Mouse (Mus musculus) hindbrain, embryonic 11.5 days (tissue): ENCODE measurements around the gene Sgsm3. TPM values are rescaled to one million over a fixed set of nuclear protein-coding genes. Genes with fewer than 3 reads are reported as not detected.
A peak's percentile ranks its signal among the peaks of the same experiment; 100 is the strongest.
"Not testable (repeated sequence)": the region's sequence is repeated elsewhere in the genome, so short reads cannot be mapped to it uniquely, and the experiment has no call there.

ENCODE experiments used
- ATAC-seq: fragments of 200-750 bp; cut with Nextera tagmentation; 2 replicates; pipeline ENCODE4 v1.8.0; 2017; ENCODE audit warnings: mild to moderate bottlenecking, moderate TSS enrichment, moderate library complexity; ENCODE audit not compliant: low FRiP score
- DNase-seq: peaks from one replicate; pipeline ENCODE4 v3.0.0-alpha.2; 2015; ENCODE audit warnings: low spot score
- H3K27ac ChIP-seq: fragments of 300-500 bp; sonication (generic); 2 replicates; pipeline ENCODE4 v1.5.1; 2014; ENCODE audit warnings: mild to moderate bottlenecking, low read depth, low read length
- H3K27me3 ChIP-seq: fragments of 300-500 bp; sonication (generic); 2 replicates; pipeline ENCODE4 v1.6.1; 2014; ENCODE audit warnings: mild to moderate bottlenecking, low read length, moderate library complexity, mixed read lengths; ENCODE audit not compliant: control insufficient read depth, insufficient read depth
- H3K36me3 ChIP-seq: fragments of 300-500 bp; sonication (generic); 2 replicates; pipeline ENCODE4 v1.6.1; 2014; ENCODE audit warnings: mild to moderate bottlenecking, low read length, moderate library complexity, mixed read lengths; ENCODE audit not compliant: control insufficient read depth, insufficient read depth
- H3K4me1 ChIP-seq: fragments of 300-500 bp; sonication (generic); replicated peaks from 2 replicates; pipeline ENCODE4 v1.6.1; 2014; ENCODE audit warnings: low read length, mixed read lengths; ENCODE audit not compliant: control insufficient read depth, insufficient read depth
- H3K4me2 ChIP-seq: fragments of 300-500 bp; sonication (generic); replicated peaks from 2 replicates; pipeline ENCODE4 v1.6.1; 2014; ENCODE audit warnings: mild to moderate bottlenecking, low read depth, low read length
- H3K4me3 ChIP-seq: fragments of 300-500 bp; sonication (generic); 2 replicates; pipeline ENCODE4 v1.5.1; 2014; ENCODE audit warnings: low read depth, low read length
- H3K9ac ChIP-seq: fragments of 300-500 bp; sonication (generic); 2 replicates; pipeline ENCODE4 v1.6.1; 2014; ENCODE audit warnings: low read depth, low read length
- H3K9me3 ChIP-seq: fragments of 300-500 bp; sonication (generic); 2 replicates; pipeline ENCODE4 v1.6.1; 2016; ENCODE audit warnings: low read length; ENCODE audit not compliant: control insufficient read depth
- WGBS: fragments of 180-500 bp; shearing (Covaris S2); extraction: QIAGEN DNeasy Blood & Tissue Kit; methylation state at CpG from one replicate; pipeline ENCODE4 v1.1.7; 2014; 5-methylcytosine and 5-hydroxymethylcytosine counted together
- polyA plus RNA-seq: library from polyadenylated mRNA; unstranded; fragments of >200 nt; fragmentation: Nextera tagmentation; extraction: Ambion mirVana; gene quantifications from 2 replicates; pipeline ENCODE4 v1.2.1, GENCODE M21; 2014

The Sgsm3 gene
- 17.4 and 26.5 TPM in 2 replicates for polyA plus RNA-seq

DNA sequence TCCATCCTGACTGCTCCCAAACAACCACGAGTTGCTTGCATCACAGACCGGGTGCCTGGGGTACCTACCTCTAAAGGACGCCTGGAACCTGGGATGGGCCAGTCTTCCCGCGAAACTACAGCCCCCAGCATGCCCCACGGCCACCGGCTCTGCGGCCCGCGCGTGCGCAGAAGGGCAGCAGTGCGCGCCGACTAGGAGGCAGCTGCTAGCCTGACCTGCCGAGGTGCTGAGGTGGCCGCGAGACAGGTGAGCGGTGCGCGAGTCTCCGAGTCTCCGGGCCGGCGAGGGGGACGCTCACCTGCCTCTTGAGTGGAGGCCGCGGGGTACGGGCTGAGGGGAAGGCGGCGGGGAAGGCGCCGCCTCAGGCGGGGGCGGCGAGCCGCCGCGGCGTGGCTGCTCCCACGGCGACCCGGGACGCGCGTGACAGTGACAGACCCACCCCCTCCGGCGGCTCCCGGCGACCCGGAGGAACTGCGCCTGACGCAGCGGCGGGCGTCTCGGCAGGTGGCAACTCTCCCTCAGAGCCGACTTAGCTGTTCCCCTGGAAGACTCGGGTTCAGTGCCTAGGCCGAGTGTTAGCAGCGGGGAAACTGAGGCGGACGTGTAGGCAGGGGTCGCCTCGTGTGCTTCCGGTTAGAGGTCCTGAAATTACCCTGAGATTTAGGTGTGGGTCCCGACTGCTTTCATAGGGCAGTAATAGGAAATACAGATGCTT lies at the start of gene Sgsm3:
Gene Sgsm3, plus strand, starts transcription at position 146 of the 715 bp plus-strand sequence.
- DNase-seq (peak; percentile 92), ATAC-seq (peak; percentile 87)
- H3K9me3 ChIP-seq: no peaks in the 10 kb centered on the region
- H3K4me2 ChIP-seq: peak within 1 kb of the TSS; percentile 88
- H3K36me3 ChIP-seq: no peaks in the 10 kb centered on the region
- peak within 1 kb of the TSS; percentile 88 for H3K4me3 ChIP-seq
- no peaks in the 10 kb centered on the region for H3K4me1 ChIP-seq
- H3K27me3 ChIP-seq: no peaks in the 10 kb centered on the region
- under 1% methylated on average over 66 of the region's 67 CpGs for WGBS
- H3K9ac ChIP-seq: peak within 1 kb of the TSS; percentile 62; the same call in 1 of the 2 replicates
- no peak within 1 kb of the TSS for H3K27ac ChIP-seq

DNA sequence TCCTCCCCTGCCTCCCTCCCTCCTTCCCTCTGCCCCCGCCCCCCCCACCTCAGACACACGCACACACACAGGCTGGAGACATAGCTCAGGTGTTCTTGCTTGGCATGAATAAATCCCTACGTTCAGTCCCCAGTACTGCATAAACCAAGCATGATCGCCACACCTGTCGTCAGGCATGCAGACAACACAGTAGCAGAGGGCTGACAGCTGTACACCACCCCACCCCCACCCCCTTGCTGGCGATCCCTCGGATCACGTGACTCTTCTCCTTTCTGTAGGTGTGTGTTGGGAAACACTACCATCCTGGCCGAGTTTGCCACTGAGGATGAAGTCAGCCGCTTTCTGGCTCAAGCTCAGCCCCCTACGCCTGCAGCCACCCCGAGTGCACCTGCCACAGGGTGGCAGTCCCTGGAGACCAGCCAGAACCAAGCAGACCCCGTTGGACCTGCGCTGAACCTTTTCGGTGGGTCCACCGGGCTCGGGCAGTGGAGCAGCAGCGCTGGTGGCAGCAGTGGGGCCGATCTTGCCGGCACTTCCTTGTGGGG lies 48.7 kb upstream of the Sgsm3 start:
- ATAC-seq: no peak
- Histone ChIP-seq H3K4me2 (no peak overlapping the region), H3K27me3 (no peaks in the 10 kb centered on the region), H3K4me3 (no peak overlapping the region), H3K27ac (no peak overlapping the region), H3K36me3 (peaks cover 10% of the 10 kb centered on the region), H3K9me3 (no peaks in the 10 kb centered on the region), H3K9ac (no peak overlapping the region), H3K4me1 (no peaks in the 10 kb centered on the region)
- DNase-seq: no peak
- WGBS: 92% methylated on average over 20 of the region's 20 CpGs

DNA sequence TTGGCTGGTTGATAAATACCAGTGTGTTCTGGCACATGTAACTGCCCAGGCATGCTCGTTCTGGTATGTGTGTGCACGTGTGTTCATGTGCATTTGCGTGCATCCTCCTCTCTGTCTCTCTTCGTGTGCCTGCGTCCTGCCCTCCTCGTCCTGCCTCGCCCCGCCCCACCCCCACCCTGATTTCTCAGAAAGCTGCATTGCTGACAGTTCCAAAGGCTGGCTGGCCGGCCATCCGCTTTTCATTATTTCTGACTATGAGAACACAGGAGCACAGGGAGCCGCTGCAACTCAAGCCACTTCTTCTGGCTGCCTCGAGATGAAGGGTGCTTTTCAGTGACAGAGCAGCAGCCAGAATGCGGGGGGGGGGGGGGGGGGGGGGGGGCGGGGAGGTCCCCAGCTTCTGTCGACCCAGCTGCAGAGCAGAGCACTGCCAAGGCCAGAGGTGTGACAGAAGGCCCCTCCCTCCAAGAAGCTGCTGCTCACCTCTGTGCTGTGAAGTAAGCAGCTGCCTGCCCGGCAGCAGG lies 47.5 kb upstream of the Sgsm3 start:
- H3K36me3 ChIP-seq: 0 out of 2 replicates have a peak, but pooled peaks cover 5% of the 10 kb centered on the region
- H3K4me2 ChIP-seq: no peak overlapping the region
- DNase-seq (peak; percentile 33), ATAC-seq (no peak)
- H3K4me1 ChIP-seq: no peaks in the 10 kb centered on the region
- H3K9ac ChIP-seq: no peak overlapping the region
- H3K27me3 ChIP-seq: no peaks in the 10 kb centered on the region
- no peak overlapping the region for H3K4me3 ChIP-seq
- 25% methylated on average over 14 of the region's 16 CpGs for WGBS
- H3K27ac ChIP-seq: 0 out of 2 replicates have a peak overlapping the region, but pooled peaks have one; percentile 36
- H3K9me3 ChIP-seq: no peaks in the 10 kb centered on the region

DNA sequence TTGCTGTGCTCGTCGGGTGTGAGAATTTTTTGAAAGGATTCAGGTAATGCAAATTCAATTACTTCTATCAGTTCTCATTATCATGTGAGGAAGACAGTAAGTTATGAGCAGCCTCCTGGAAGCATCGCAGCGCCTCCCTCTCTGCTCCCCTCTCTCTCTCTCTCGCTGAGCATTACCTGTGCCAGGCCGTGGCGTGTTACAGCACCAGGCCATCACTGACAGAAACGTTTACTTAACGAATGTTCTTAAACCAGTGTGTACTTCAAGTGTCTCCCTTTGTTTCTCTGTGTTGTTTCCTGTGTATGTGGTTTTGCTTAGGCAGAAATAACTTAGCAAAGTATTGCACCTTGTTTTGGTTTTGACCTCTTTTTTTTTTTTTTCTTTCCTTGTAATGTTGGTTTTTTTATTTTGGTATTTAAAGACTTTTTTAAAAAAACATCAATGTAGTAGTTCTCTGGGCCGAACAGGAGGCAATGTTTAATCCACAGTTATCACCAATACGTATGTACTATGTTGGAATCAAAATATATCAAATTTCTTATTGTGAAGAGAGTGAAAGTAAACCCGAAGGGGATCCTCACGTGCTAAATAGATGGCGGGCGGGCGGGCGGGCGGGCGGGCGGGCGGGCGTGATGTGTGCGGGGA lies 46.8 kb upstream of the Sgsm3 start:
- not testable (repeated sequence) for H3K4me3 ChIP-seq, ATAC-seq, H3K9me3 ChIP-seq, DNase-seq, H3K4me1 ChIP-seq, H3K36me3 ChIP-seq, H3K4me2 ChIP-seq, H3K27me3 ChIP-seq, H3K27ac ChIP-seq, H3K9ac ChIP-seq
- 94% methylated on average over 23 of the region's 23 CpGs for WGBS

DNA sequence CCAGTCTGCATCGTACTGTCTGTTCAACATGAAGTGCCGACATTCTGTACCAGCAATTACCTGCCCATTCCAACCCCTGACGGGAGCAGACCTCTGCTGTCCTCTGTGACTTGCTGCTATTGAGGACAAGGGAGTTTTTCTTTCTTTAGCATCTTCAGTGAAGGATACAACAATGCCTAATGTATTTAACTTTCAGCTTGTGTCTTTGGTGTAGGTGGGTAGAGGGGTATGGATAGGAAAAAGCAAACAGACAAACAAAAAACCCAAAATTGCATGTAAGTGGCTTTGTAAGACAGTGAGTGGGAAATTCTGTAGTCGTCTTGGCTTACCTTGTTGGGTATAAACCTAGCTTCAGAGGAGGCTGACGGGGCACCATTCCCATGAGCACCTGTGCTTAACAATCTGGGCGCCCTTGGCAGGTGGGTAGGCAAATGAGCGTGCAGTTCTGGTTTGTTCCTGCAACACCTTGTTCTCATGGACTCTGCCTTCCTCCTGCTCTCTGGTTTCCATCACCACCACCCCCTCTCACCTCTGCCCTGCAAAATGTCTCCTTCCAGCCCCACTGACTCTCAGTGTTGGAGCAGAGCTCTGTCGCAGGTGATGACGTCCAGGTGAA lies 46.1 kb upstream of the Sgsm3 start:
- Histone ChIP-seq H3K27me3 (no peaks in the 10 kb centered on the region), H3K4me1 (no peaks in the 10 kb centered on the region), H3K9ac (no peak overlapping the region), H3K4me3 (no peak overlapping the region), H3K9me3 (no peaks in the 10 kb centered on the region), H3K27ac (no peak overlapping the region), H3K36me3 (0 out of 2 replicates have a peak, but pooled peaks cover 5% of the 10 kb centered on the region), H3K4me2 (no peak overlapping the region)
- DNase-seq: no peak
- no peak for ATAC-seq
- 95% methylated on average over 9 of the region's 9 CpGs for WGBS

DNA sequence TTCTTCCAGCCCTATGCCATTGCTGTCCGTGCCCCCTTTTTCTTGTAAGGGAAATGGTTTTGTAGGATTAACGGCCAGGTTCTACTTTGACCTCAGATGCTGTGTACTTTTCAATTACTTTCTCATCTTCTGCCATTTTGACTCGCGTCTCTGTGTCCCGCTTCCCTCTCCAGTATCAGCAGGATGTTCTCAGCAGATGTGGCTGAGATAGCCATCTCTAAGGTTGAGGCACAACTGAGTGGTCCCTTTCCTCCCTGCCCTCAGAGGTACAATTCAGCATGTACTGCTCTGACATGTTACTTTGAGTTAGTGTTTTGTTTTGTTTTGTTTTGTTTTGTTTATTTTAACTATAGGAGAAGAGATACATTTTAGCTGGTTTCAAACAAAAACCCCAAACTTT lies 42.7 kb upstream of the Sgsm3 start:
- Histone ChIP-seq H3K4me3 (no peak overlapping the region), H3K9me3 (no peaks in the 10 kb centered on the region), H3K9ac (no peak overlapping the region), H3K4me2 (no peak overlapping the region), H3K4me1 (no peaks in the 10 kb centered on the region), H3K27ac (no peak overlapping the region), H3K27me3 (no peaks in the 10 kb centered on the region), H3K36me3 (0 out of 2 replicates have a peak, but pooled peaks cover 2% of the 10 kb centered on the region)
- ATAC-seq (no peak), DNase-seq (no peak)
- 94% methylated on average over 5 of the region's 5 CpGs for WGBS

DNA sequence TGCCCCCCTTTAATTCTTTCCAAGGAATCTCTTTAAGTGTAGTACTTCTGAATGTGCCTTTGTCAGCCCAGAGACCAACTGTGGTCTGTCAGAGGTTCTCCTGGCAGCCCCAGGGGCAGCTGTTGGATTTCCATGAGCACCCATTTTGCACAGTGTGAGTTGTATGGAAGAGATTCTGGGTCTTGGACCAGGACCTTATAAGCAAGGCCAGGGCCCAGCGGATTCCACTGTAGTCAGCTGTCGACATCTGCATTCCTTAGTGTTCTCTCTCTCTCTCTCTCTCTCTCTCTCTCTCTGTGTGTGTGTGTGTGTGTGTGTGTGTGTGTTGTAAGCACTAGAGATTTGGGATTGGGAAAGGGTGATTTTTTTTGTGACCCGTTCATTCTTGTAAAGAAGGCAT lies 40.9 kb upstream of the Sgsm3 start:
- WGBS: 86% methylated on average over 3 of the region's 3 CpGs
- Histone ChIP-seq H3K4me1 (no peaks in the 10 kb centered on the region), H3K27ac (no peak overlapping the region), H3K4me3 (no peak overlapping the region), H3K9ac (no peak overlapping the region), H3K36me3 (0 out of 2 replicates have a peak, but pooled peaks cover 2% of the 10 kb centered on the region), H3K27me3 (no peaks in the 10 kb centered on the region), H3K9me3 (no peaks in the 10 kb centered on the region), H3K4me2 (no peak overlapping the region)
- no peak for ATAC-seq
- no peak for DNase-seq

DNA sequence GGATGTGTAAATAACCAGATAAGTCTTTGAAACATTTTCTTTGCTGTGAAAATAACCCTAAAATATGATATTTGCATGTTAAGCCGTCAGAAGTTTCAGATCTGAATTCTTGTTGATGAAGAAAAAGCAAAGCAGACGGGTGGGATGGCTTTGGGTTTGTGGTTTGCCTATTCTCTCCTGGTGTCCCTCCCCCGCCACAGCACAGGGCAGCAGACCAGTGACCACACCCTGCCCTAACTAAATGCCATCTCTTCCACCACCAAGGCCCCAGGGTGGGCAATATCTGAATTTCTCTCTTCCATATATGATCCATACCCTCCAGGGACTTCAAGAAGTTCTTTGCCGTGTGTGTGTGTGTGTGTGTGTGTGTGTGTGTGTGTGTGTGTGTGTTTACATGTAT lies 39.0 kb upstream of the Sgsm3 start:
- Histone ChIP-seq H3K36me3 (no peaks in the 10 kb centered on the region), H3K27ac (no peak overlapping the region), H3K27me3 (no peaks in the 10 kb centered on the region), H3K4me3 (no peak overlapping the region), H3K9me3 (no peaks in the 10 kb centered on the region), H3K4me2 (no peak overlapping the region), H3K4me1 (no peaks in the 10 kb centered on the region), H3K9ac (no peak overlapping the region)
- 86% methylated on average over 4 of the region's 4 CpGs for WGBS
- no peak for ATAC-seq
- no peak for DNase-seq
